Mouse (Mus musculus) ES-Bruce4 (cell line): Measurements from ENCODE around the gene Lemd1.

Source experiments
- CTCF ChIP-seq: IDR thresholded peaks from one replicate; pipeline ENCODE4 v1.8.1; 2011; ENCODE audit warnings: low read depth, low read length
- EP300 ChIP-seq: IDR thresholded peaks from 2 replicates; pipeline ENCODE4 v1.6.1; 2011; ENCODE audit warnings: low read depth, low read length; ENCODE audit not compliant: insufficient read depth
- POLR2A ChIP-seq: IDR thresholded peaks from one replicate; pipeline ENCODE4 v1.8.1; 2011; ENCODE audit warnings: low read length; ENCODE audit not compliant: insufficient read depth

DNA sequence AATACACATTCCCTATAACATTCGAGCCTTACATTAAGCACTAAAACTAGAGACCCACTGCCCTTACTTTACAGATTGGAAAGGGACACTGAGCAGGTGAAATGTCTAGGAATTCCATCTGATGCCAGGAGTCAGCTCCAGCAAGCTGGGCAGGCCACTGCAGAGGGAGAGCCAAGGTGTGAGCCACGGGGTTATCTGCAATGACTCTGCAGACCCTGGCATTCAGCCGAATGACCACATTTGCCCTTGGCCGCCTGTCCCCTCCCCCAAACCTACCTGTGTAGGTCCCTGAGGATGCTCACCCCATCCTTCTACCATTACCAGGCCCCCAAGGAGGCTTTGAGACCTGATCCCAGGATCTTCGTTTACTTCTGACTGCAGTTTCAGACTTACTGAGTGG, 108.5 kb downstream of the Lemd1 start:
- TF ChIP-seq POLR2A (no peak), CTCF (no peak), EP300 (no peak)
